Mouse (Mus musculus) stomach, postnatal 0 days (tissue): ENCODE measurements around the gene Lmnb2.

Experiments used
- CTCF ChIP-seq: IDR thresholded peaks from 2 replicates; pipeline ENCODE4 v1.5.1; 2016; ENCODE audit warnings: antibody characterized with exemption, low read depth, mild to moderate bottlenecking, moderate library complexity
- EP300 ChIP-seq: optimal IDR thresholded peaks from 2 replicates; pipeline ENCODE3; 2016; ENCODE audit warnings: antibody characterized with exemption

- TF ChIP-seq EP300 (no peak), CTCF (no peak)
Measured at GRCm38 (mm10) chr10:80895697-80896096, 22.3 kb downstream of the Lmnb2 start.
